Mouse (Mus musculus): ENCODE data around the gene Myh6. TPM values are rescaled to one million over a fixed set of nuclear protein-coding genes. Genes with fewer than 3 reads are reported as not detected.
A peak's percentile ranks its signal among the peaks of the same experiment; 100 is the strongest.

The Myh6 gene
- polyA plus RNA-seq (2015; fragmentation: Nextera tagmentation; extraction: Ambion mirVana), result 0.75 and 1.3 TPM in 2 replicates

GRCm38 (mm10) chr14:54966320-54966977 lies at the start of gene Myh6:
Myh6 (minus strand) TSS chr14:54966927.
- H3K36me3 ChIP-seq, result no peaks in the 10 kb centered on the region
- no peaks in the 10 kb centered on the region for H3K9me3 ChIP-seq
- no peak within 1 kb of the TSS for H3K9ac ChIP-seq (replicated peaks)
- WGBS, result 83% methylated on average over 7 of the region's 7 CpGs
- no peaks in the 10 kb centered on the region for H3K4me1 ChIP-seq (replicated peaks)
- H3K4me2 ChIP-seq (replicated peaks), result no peak within 1 kb of the TSS
- no peak within 1 kb of the TSS for H3K4me3 ChIP-seq (replicated peaks)
- 0 out of 2 replicates have a peak, but pooled peaks cover 2% of the 10 kb centered on the region for H3K27me3 ChIP-seq
- ATAC-seq, result no peak
- no peak within 1 kb of the TSS for H3K27ac ChIP-seq

- peaks cover 10% of the 10 kb centered on the region for H3K36me3 ChIP-seq
- WGBS, result 0% methylated on average over 17 of the region's 17 CpGs
- H3K9ac ChIP-seq (replicated peaks), result peak overlapping the region; percentile 77
- no peaks in the 10 kb centered on the region for H3K27me3 ChIP-seq
- H3K27ac ChIP-seq, result peak overlapping the region; percentile 65
- ATAC-seq, result no peak
- H3K4me3 ChIP-seq (replicated peaks), result peak overlapping the region; percentile 84
- H3K9me3 ChIP-seq, result peaks cover 2% of the 10 kb centered on the region; the same call in 1 of the 2 replicates
- peaks cover 14% of the 10 kb centered on the region for H3K4me1 ChIP-seq (replicated peaks)
- H3K4me2 ChIP-seq (replicated peaks), result peak overlapping the region; percentile 87
These were observed 49.0 kb upstream of the Myh6 start for GRCm38 (mm10) chr14:55015767-55016111.

- H3K9ac ChIP-seq (replicated peaks), result peak within 1 kb of the TSS; percentile 77
- ATAC-seq, result peak; percentile 97
- WGBS, result under 1% methylated on average over 36 of the region's 36 CpGs
- peak within 1 kb of the TSS; percentile 87 for H3K4me2 ChIP-seq (replicated peaks)
- peaks cover 2% of the 10 kb centered on the region; the same call in 1 of the 2 replicates for H3K9me3 ChIP-seq
- peaks cover 5% of the 10 kb centered on the region; the same call in 1 of the 2 replicates for H3K36me3 ChIP-seq
- peak within 1 kb of the TSS; percentile 84 for H3K4me3 ChIP-seq (replicated peaks)
- H3K27ac ChIP-seq, result peak within 1 kb of the TSS; percentile 94
- peaks cover 9% of the 10 kb centered on the region for H3K4me1 ChIP-seq (replicated peaks)
- H3K27me3 ChIP-seq, result no peaks in the 10 kb centered on the region
These were observed 48.5 kb upstream of the Myh6 start, which contains the start of gene Ngdn for GRCm38 (mm10) chr14:55014991-55015766. Ngdn (plus strand) TSS chr14:55015454.

GRCm38 (mm10) chr14:55014591-55014990 lies 47.9 kb upstream of the Myh6 start:
- Histone ChIP-seq H3K27ac (peak overlapping the region; percentile 94), H3K27me3 (no peaks in the 10 kb centered on the region), H3K36me3 (peaks cover 3% of the 10 kb centered on the region; the same call in 1 of the 2 replicates), H3K9ac (replicated peaks) (peak overlapping the region; percentile 74), H3K4me1 (replicated peaks) (peaks cover 9% of the 10 kb centered on the region), H3K9me3 (peaks cover 2% of the 10 kb centered on the region; the same call in 1 of the 2 replicates), H3K4me2 (replicated peaks) (peak overlapping the region; percentile 58), H3K4me3 (replicated peaks) (peak overlapping the region; percentile 46)
- under 1% methylated on average over 27 of the region's 27 CpGs for WGBS
- ATAC-seq, result no peak; the same call in 1 of the 2 replicates

GRCm38 (mm10) chr14:55011116-55011515 lies 44.4 kb upstream of the Myh6 start:
- H3K9ac ChIP-seq (replicated peaks), result no peak overlapping the region
- no peak overlapping the region for H3K4me2 ChIP-seq (replicated peaks)
- no peaks in the 10 kb centered on the region for H3K27me3 ChIP-seq
- H3K4me1 ChIP-seq (replicated peaks), result peaks cover 3% of the 10 kb centered on the region
- no peaks in the 10 kb centered on the region for H3K36me3 ChIP-seq
- peaks cover 2% of the 10 kb centered on the region; the same call in 1 of the 2 replicates for H3K9me3 ChIP-seq
- ATAC-seq, result no peak
- 54% methylated on average over 4 of the region's 4 CpGs for WGBS
- no peak overlapping the region for H3K27ac ChIP-seq
- no peak overlapping the region for H3K4me3 ChIP-seq (replicated peaks)

GRCm38 (mm10) chr14:55008417-55008816 lies 41.7 kb upstream of the Myh6 start:
- WGBS, result 80% methylated on average over 8 of the region's 8 CpGs
- Histone ChIP-seq H3K27me3 (no peaks in the 10 kb centered on the region), H3K27ac (no peak overlapping the region), H3K9me3 (peaks cover 2% of the 10 kb centered on the region; the same call in 1 of the 2 replicates), H3K4me2 (replicated peaks) (no peak overlapping the region), H3K4me1 (replicated peaks) (peaks cover 14% of the 10 kb centered on the region), H3K4me3 (replicated peaks) (no peak overlapping the region), H3K36me3 (no peaks in the 10 kb centered on the region), H3K9ac (replicated peaks) (no peak overlapping the region)
- ATAC-seq, result no peak

- no peak overlapping the region for H3K4me2 ChIP-seq (replicated peaks)
- H3K36me3 ChIP-seq, result no peaks in the 10 kb centered on the region
- H3K27me3 ChIP-seq, result no peaks in the 10 kb centered on the region
- H3K4me1 ChIP-seq (replicated peaks), result peaks cover 14% of the 10 kb centered on the region
- 87% methylated on average over 9 of the region's 9 CpGs for WGBS
- no peak overlapping the region for H3K27ac ChIP-seq
- H3K9me3 ChIP-seq, result peaks cover 2% of the 10 kb centered on the region; the same call in 1 of the 2 replicates
- H3K4me3 ChIP-seq (replicated peaks), result no peak overlapping the region
- H3K9ac ChIP-seq (replicated peaks), result no peak overlapping the region
- no peak for ATAC-seq
These were observed 40.6 kb upstream of the Myh6 start for GRCm38 (mm10) chr14:55007120-55007908.

- Histone ChIP-seq H3K9me3 (peaks cover 2% of the 10 kb centered on the region; the same call in 1 of the 2 replicates), H3K4me1 (replicated peaks) (peaks cover 14% of the 10 kb centered on the region), H3K27me3 (no peaks in the 10 kb centered on the region), H3K9ac (replicated peaks) (no peak overlapping the region), H3K27ac (no peak overlapping the region), H3K36me3 (no peaks in the 10 kb centered on the region), H3K4me2 (replicated peaks) (no peak overlapping the region), H3K4me3 (replicated peaks) (no peak overlapping the region)
- ATAC-seq, result no peak
- 78% methylated on average over 3 of the region's 3 CpGs for WGBS
These were observed 39.8 kb upstream of the Myh6 start for GRCm38 (mm10) chr14:55006541-55006940.

- Histone ChIP-seq H3K27ac (no peak overlapping the region), H3K9ac (replicated peaks) (no peak overlapping the region), H3K4me1 (replicated peaks) (peaks cover 14% of the 10 kb centered on the region), H3K4me2 (replicated peaks) (no peak overlapping the region), H3K36me3 (no peaks in the 10 kb centered on the region), H3K27me3 (no peaks in the 10 kb centered on the region), H3K9me3 (peaks cover under 1% of the 10 kb centered on the region; the same call in 1 of the 2 replicates), H3K4me3 (replicated peaks) (no peak overlapping the region)
- WGBS, result 86% methylated on average over 8 of the region's 8 CpGs
- no peak for ATAC-seq
These were observed 39.2 kb upstream of the Myh6 start for GRCm38 (mm10) chr14:55005967-55006366.

GRCm38 (mm10) chr14:55005506-55005905 lies 38.8 kb upstream of the Myh6 start:
- H3K9ac ChIP-seq (replicated peaks), result no peak overlapping the region
- 87% methylated on average over 2 of the region's 2 CpGs for WGBS
- peaks cover 14% of the 10 kb centered on the region for H3K4me1 ChIP-seq (replicated peaks)
- no peak for ATAC-seq
- no peaks in the 10 kb centered on the region for H3K27me3 ChIP-seq
- H3K27ac ChIP-seq, result no peak overlapping the region
- H3K4me3 ChIP-seq (replicated peaks), result no peak overlapping the region
- no peaks in the 10 kb centered on the region for H3K9me3 ChIP-seq
- no peak overlapping the region for H3K4me2 ChIP-seq (replicated peaks)
- no peaks in the 10 kb centered on the region for H3K36me3 ChIP-seq

GRCm38 (mm10) chr14:55003878-55004855 lies 37.4 kb upstream of the Myh6 start:
- H3K27ac ChIP-seq, result no peak overlapping the region
- no peaks in the 10 kb centered on the region for H3K9me3 ChIP-seq
- no peak overlapping the region for H3K9ac ChIP-seq (replicated peaks)
- no peaks in the 10 kb centered on the region for H3K36me3 ChIP-seq
- no peak overlapping the region for H3K4me2 ChIP-seq (replicated peaks)
- peaks cover 14% of the 10 kb centered on the region for H3K4me1 ChIP-seq (replicated peaks)
- H3K27me3 ChIP-seq, result no peaks in the 10 kb centered on the region
- WGBS, result 64% methylated on average over 18 of the region's 18 CpGs
- no peak overlapping the region for H3K4me3 ChIP-seq (replicated peaks)
- no peak for ATAC-seq

All from midbrain, embryonic 13.5 days (tissue).